Mouse (Mus musculus) bone marrow, adult 2 months (tissue): ENCODE measurements at regions not wholly inside any gene's neighbourhood (a gene's known extent, or its start where the extent isn't known, plus 50 kb on each side); places are given as distances from the start of the nearest gene placed in this dataset.

Experiments
- H3K27ac ChIP-seq: fragments of 200-500 bp; 2 replicates; pipeline ENCODE4 v1.5.1; 2012; ENCODE audit warnings: low read depth, mild to moderate bottlenecking, control low read depth, inconsistent platforms, low read length; ENCODE audit not compliant: control insufficient read depth, poor library complexity, insufficient read depth
- H3K4me1 ChIP-seq: fragments of 200-500 bp; 2 replicates; pipeline ENCODE4 v1.6.1; 2011; ENCODE audit warnings: low read length; ENCODE audit not compliant: control insufficient read depth, insufficient read depth
- H3K4me3 ChIP-seq: fragments of 200-500 bp; replicated peaks from 2 replicates; pipeline ENCODE3; 2011; ENCODE audit warnings: mild to moderate bottlenecking, low read depth, low read length, control low read depth; ENCODE audit not compliant: control insufficient read depth
- CTCF ChIP-seq: fragments of 200-500 bp; IDR thresholded peaks from 2 replicates; pipeline ENCODE4 v1.5.1; 2011; ENCODE audit warnings: low read length, control low read depth; ENCODE audit not compliant: control insufficient read depth, insufficient read depth
- POLR2A ChIP-seq: fragments of 200-500 bp; IDR thresholded peaks from 2 replicates; pipeline ENCODE4 v1.6.1; 2011; ENCODE audit warnings: low read depth, mild to moderate bottlenecking, control low read depth, low read length, borderline replicate concordance; ENCODE audit not compliant: control insufficient read depth
- WGBS: fragments of 180-500 bp; shearing (Covaris S2); methylation state at CpG from one replicate; pipeline ENCODE4 v1.1.7; 2018; 5-methylcytosine and 5-hydroxymethylcytosine counted together

- Histone ChIP-seq H3K27ac (no peak overlapping the region), H3K4me3 (no peak overlapping the region), H3K4me1 (no peaks in the 10 kb centered on the region; the same call in 1 of the 2 replicates)
- WGBS, result 60% methylated on average over 4 of the region's 4 CpGs
- TF ChIP-seq CTCF (no peak), POLR2A (no peak)
Observed at GRCm38 (mm10) chr9:85483248-85483647, 156.1 kb upstream of the Tent5a start.

GRCm38 (mm10) chr9:85480566-85480965 is 153.4 kb upstream of the Tent5a start:
- H3K4me3 ChIP-seq, result no peak overlapping the region

GRCm38 (mm10) chr9:85475214-85475613 is 148.1 kb upstream of the Tent5a start:
- WGBS, result 41% methylated on average over 3 of the region's 3 CpGs
- no peaks in the 10 kb centered on the region; the same call in 1 of the 2 replicates for H3K4me1 ChIP-seq
- no peak for TF ChIP-seq CTCF
- H3K27ac ChIP-seq, result no peak overlapping the region
- no peak overlapping the region for H3K4me3 ChIP-seq

More at GRCm38 (mm10) chr9:85480566-85480965, 153.4 kb upstream of the Tent5a start:
- Histone ChIP-seq H3K27ac (no peak overlapping the region), H3K4me1 (no peaks in the 10 kb centered on the region; the same call in 1 of the 2 replicates)
- WGBS, result 19% methylated on average over 2 of the region's 2 CpGs
- no peak for TF ChIP-seq CTCF
- TF ChIP-seq POLR2A, result no peak

- TF ChIP-seq POLR2A, result no peak
- no peak for TF ChIP-seq CTCF
- 50% methylated on average over 8 of the region's 8 CpGs for WGBS
- H3K4me1 ChIP-seq, result no peaks in the 10 kb centered on the region; the same call in 1 of the 2 replicates
- H3K27ac ChIP-seq, result no peak overlapping the region
- no peak overlapping the region for H3K4me3 ChIP-seq
Observed at GRCm38 (mm10) chr9:85470264-85470821, 143.2 kb upstream of the Tent5a start.

- Histone ChIP-seq H3K4me1 (no peaks in the 10 kb centered on the region; the same call in 1 of the 2 replicates), H3K4me3 (no peak overlapping the region), H3K27ac (no peak overlapping the region)
- TF ChIP-seq CTCF, result no peak
- no peak for TF ChIP-seq POLR2A
- 63% methylated on average over 3 of the region's 3 CpGs for WGBS
Observed at GRCm38 (mm10) chr9:85469288-85469687, 142.1 kb upstream of the Tent5a start.

GRCm38 (mm10) chr9:85466671-85467070 is 139.5 kb upstream of the Tent5a start:
- H3K27ac ChIP-seq, result no peak overlapping the region
- no peaks in the 10 kb centered on the region; the same call in 1 of the 2 replicates for H3K4me1 ChIP-seq
- H3K4me3 ChIP-seq, result no peak overlapping the region
- 83% methylated on average over 5 of the region's 5 CpGs for WGBS
- TF ChIP-seq POLR2A (no peak), CTCF (no peak)

GRCm38 (mm10) chr9:85459062-85459805 is 132.1 kb upstream of the Tent5a start:
- H3K27ac ChIP-seq, result no peak overlapping the region
- 73% methylated on average over 3 of the region's 3 CpGs for WGBS
- H3K4me1 ChIP-seq, result no peaks in the 10 kb centered on the region
- TF ChIP-seq CTCF (no peak), POLR2A (no peak)
- no peak overlapping the region for H3K4me3 ChIP-seq

- Histone ChIP-seq H3K4me1 (no peaks in the 10 kb centered on the region), H3K27ac (no peak overlapping the region), H3K4me3 (no peak overlapping the region)
- TF ChIP-seq CTCF (no peak), POLR2A (no peak)
- 34% methylated on average over 2 of the region's 2 CpGs for WGBS
Observed at GRCm38 (mm10) chr9:85458356-85458755, 131.2 kb upstream of the Tent5a start.
